Mouse (Mus musculus) liver, adult 2 months (tissue): ENCODE data around the gene Gm21974.

Experiments
- CTCF ChIP-seq: fragments of 200-500 bp; IDR thresholded peaks from 2 replicates; pipeline ENCODE4 v1.5.1; 2011; ENCODE audit warnings: low read depth, low read length, control low read depth
- POLR2A ChIP-seq: fragments of 200-500 bp; IDR thresholded peaks from 2 replicates; pipeline ENCODE4 v1.6.1; 2011; ENCODE audit warnings: low read length, control low read depth; ENCODE audit not compliant: insufficient read depth; ENCODE audit errors: extremely low read depth

DNA sequence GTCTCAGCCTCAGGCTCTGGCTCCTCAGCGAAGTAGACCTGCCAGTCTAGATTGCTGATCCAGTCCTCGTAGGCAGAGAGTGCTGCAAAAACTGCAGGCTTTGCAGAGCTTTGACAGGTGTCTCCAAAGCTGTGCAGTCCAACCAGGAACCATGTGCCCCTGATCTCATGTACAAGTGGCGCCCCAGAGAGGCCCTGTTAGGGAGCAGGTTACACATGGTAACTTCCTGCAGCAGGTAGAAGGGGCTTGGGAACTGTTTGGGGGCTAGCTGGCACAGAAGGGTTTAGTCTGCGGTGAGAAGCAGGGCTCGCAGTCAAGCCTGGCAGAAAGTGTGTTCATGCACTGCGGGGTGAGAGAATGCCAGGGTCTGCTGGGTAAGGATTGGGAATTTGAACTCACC lies 8.7 kb downstream of the Gm21974 start:
- no peak for TF ChIP-seq CTCF
- no peak for TF ChIP-seq POLR2A
